Mouse (Mus musculus): ENCODE results near the gene Morc1. TPM values are rescaled to one million over a fixed set of nuclear protein-coding genes. Genes with fewer than 3 reads are reported as not detected.

Morc1 gene
- polyA plus RNA-seq, 1 experiment = not detected

DNA sequence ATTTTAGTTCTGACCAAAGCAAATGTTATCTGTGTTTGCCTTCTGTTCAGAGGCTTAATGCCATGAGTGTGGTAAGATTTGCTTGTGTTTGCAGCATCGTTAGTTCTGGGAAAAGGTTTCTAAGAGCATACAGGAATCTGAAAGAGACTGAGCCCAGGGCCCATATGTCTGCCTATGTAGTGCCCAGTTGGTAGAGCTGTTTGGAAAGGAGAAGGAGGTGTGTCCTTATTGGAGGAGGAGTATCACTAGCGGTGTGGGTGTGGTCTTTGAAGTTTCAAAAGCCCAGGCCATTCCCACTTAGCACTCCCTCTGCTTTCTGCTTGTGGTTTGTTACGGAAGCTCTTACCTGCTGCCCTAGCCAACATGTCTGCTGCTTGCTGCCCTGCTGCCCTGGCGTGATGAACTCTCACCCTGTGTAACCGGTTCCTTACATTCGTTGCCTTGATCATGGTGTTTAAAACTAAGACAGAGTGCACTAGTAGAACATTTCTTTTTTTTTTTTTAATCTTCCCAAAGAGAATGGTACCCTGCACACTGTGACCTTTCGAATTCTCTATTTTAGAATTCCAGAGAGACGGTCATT is 48.3 kb downstream of the Morc1 start:
- H3K27me3 ChIP-seq (ENCODE audit: control insufficient read depth, insufficient read depth, low read length) = no peaks in the 10 kb centered on the region
- no peak overlapping the region for H3K27ac ChIP-seq (ENCODE audit: insufficient read depth, low read length)
- H3K4me3 ChIP-seq (replicated peaks; ENCODE audit: insufficient read depth, low read depth, low read length) = no peak overlapping the region
- no peak for DNase-seq
- H3K4me1 ChIP-seq (ENCODE audit: control insufficient read depth, insufficient read depth, low read length) = no peaks in the 10 kb centered on the region
- TF ChIP-seq POLR2A (IDR thresholded peaks at IDR 0.05; ENCODE audit: borderline replicate concordance, insufficient read depth, low read length) (no peak), CTCF (IDR thresholded peaks at IDR 0.05; ENCODE audit: borderline replicate concordance, insufficient read depth, low read depth, low read length) (no peak)
- WGBS = 84% methylated on average over 8 of the region's 8 CpGs

DNA sequence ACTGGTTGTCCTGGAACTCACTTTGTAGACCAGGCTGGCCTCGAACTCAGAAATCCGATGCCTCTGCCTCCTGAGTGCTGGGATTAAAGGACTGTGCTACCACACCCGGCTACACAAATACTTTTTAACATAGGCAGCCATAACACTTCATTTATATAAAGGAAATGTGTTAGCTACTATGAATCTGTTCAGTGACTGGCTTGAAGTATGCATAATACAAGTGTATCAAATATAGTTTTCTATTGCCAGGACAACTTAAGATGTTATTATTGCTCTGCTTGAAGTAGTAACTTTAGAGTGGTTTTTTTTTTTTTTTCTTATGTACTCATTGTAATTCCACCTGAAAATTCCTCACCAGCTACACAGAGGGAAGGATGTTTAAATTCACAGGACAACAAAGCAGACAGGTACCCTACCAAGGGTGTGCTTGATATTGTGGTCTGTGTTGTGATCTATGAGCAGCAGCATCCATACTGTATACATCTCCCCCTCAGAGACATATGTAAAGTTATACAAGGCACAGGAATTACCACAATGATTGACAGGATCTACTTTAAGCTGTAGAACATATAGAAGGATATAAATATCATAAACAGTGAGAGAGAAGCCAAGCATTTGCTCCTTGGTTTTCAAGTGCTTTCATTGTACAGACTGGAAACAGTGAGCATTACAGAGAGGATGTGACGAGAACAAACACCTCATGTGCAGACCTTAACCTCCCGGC is 85.9 kb downstream of the Morc1 start:
- H3K27ac ChIP-seq (ENCODE audit: insufficient read depth, low read length) = no peak overlapping the region
- no peak for DNase-seq
- WGBS = 93% methylated on average over 5 of the region's 5 CpGs
- no peaks in the 10 kb centered on the region for H3K27me3 ChIP-seq (ENCODE audit: control insufficient read depth, insufficient read depth, low read length)
- no peak for TF ChIP-seq POLR2A (IDR thresholded peaks at IDR 0.05; ENCODE audit: borderline replicate concordance, insufficient read depth, low read length)
- no peak for TF ChIP-seq CTCF (IDR thresholded peaks at IDR 0.05; ENCODE audit: borderline replicate concordance, insufficient read depth, low read depth, low read length)
- H3K4me1 ChIP-seq (ENCODE audit: control insufficient read depth, insufficient read depth, low read length) = no peaks in the 10 kb centered on the region
- H3K4me3 ChIP-seq (replicated peaks; ENCODE audit: insufficient read depth, low read depth, low read length) = no peak overlapping the region

DNA sequence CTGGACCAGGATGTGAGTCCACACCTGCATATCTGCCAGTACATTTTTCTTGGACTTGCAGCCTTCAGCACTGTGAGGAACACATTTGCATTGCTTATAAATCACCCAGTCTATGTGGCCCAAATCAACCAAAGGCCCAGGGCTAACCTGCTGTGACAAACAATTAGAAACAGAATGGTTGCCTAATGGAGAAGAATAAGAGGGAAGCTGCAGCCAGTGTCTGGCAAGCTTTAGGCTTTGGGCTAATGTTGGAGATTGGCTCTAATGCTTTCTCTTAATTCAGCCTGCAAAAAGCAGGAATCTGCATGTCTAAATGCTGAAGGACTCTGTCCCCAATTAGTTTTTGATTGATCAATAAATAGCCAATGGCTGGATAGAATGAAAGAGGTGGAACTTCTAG is 88.5 kb downstream of the Morc1 start:
- no peak overlapping the region for H3K27ac ChIP-seq (ENCODE audit: insufficient read depth, low read length)
- no peak for DNase-seq
- no peak for TF ChIP-seq CTCF (IDR thresholded peaks at IDR 0.05; ENCODE audit: borderline replicate concordance, insufficient read depth, low read depth, low read length)
- no peak for TF ChIP-seq POLR2A (IDR thresholded peaks at IDR 0.05; ENCODE audit: borderline replicate concordance, insufficient read depth, low read length)
- H3K27me3 ChIP-seq (ENCODE audit: control insufficient read depth, insufficient read depth, low read length) = no peaks in the 10 kb centered on the region
- no peak overlapping the region for H3K4me3 ChIP-seq (replicated peaks; ENCODE audit: insufficient read depth, low read depth, low read length)
- no peaks in the 10 kb centered on the region for H3K4me1 ChIP-seq (ENCODE audit: control insufficient read depth, insufficient read depth, low read length)

DNA sequence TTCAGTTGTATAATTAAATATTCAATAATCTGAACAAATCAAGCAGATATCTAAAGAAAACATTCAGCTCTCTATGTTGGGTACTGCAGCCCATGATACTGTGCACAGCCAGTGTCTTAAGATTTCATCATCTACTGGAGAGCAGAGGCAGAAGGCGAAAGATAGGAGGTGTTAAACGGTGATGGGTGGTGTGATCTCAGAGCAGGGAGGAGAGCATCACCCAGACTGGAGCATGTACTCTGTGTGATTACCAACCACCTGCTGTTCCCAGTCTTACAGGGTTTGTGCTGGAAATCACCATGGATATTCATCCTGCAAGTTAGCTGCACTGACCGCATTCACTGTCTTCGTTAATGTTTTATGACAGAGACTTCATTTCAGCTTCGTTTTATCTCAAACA is 106.1 kb downstream of the Morc1 start:
- no peak for DNase-seq
- 83% methylated on average over 5 of the region's 5 CpGs for WGBS
- Histone ChIP-seq H3K4me1 (ENCODE audit: control insufficient read depth, insufficient read depth, low read length) (no peaks in the 10 kb centered on the region), H3K27ac (ENCODE audit: insufficient read depth, low read length) (no peak overlapping the region), H3K27me3 (ENCODE audit: control insufficient read depth, insufficient read depth, low read length) (no peaks in the 10 kb centered on the region), H3K4me3 (replicated peaks; ENCODE audit: insufficient read depth, low read depth, low read length) (no peak overlapping the region)
- TF ChIP-seq CTCF (IDR thresholded peaks at IDR 0.05; ENCODE audit: borderline replicate concordance, insufficient read depth, low read depth, low read length) = no peak
- no peak for TF ChIP-seq POLR2A (IDR thresholded peaks at IDR 0.05; ENCODE audit: borderline replicate concordance, insufficient read depth, low read length)

DNA sequence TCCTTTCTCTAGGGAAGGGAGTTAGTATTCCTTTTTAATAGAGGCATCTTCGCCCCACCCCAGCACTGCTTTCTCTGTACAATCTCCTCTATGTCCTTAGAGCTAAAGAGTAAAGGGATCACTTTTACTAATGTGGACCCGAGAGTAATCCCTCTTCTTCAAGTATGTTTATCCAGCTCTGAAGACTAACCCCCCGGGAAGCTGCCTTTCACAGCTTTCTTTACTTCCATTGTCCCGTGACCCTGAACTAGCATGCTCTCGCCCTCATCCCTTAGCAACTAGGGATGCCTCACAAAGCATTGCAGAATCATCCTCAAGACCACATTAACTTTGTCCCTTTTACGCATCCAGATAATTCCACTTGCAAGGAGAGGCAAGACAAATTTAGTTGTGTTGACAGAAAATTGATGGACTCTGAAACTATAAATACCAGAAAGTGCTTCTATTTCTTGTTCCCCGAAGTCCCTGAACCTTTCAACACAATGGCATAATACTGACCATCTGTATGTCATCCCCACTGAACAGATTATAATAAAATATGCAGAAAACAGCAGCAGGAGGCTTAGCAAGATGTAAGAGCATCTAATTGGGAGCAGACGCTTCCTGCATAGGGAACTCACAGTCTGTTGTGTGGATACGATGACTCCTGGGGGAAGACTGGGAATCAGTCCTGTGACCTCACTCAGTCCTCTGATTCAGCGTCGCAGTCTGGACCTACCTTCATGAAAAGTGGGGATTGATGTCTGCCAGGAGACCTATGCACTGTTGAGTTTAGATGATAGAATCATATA is 131.4 kb downstream of the Morc1 start:
- H3K27me3 ChIP-seq (ENCODE audit: control insufficient read depth, insufficient read depth, low read length) = no peaks in the 10 kb centered on the region; the same call in 1 of the 2 replicates
- no peak for TF ChIP-seq CTCF (IDR thresholded peaks at IDR 0.05; ENCODE audit: borderline replicate concordance, insufficient read depth, low read depth, low read length)
- TF ChIP-seq POLR2A (IDR thresholded peaks at IDR 0.05; ENCODE audit: borderline replicate concordance, insufficient read depth, low read length) = no peak
- no peak overlapping the region for H3K27ac ChIP-seq (ENCODE audit: insufficient read depth, low read length)
- H3K4me3 ChIP-seq (replicated peaks; ENCODE audit: insufficient read depth, low read depth, low read length) = no peak overlapping the region
- DNase-seq = no peak
- no peaks in the 10 kb centered on the region for H3K4me1 ChIP-seq (ENCODE audit: control insufficient read depth, insufficient read depth, low read length)
- WGBS = 51% methylated on average over 11 of the region's 11 CpGs

DNA sequence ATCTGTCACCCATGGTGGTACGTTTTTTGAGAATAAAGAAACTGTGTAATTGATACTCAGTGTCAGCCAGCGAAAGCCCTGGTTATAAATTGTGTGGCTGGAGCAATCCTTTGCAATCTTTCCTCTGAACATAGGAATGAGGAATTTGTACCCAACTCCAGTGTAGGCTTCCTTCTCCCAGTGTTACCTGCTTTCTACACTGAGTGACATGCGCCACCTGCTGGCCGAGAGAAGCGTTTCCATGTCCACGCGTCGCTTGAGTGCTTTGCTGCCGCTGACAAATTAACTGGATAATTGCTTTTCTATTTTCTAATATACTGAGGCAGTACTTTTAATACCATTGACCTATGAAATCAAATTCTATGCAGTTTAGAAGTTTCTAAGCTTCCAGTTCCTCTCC is 139.3 kb downstream of the Morc1 start:
- Histone ChIP-seq H3K27ac (ENCODE audit: insufficient read depth, low read length) (no peak overlapping the region), H3K27me3 (ENCODE audit: control insufficient read depth, insufficient read depth, low read length) (no peaks in the 10 kb centered on the region), H3K4me3 (replicated peaks; ENCODE audit: insufficient read depth, low read depth, low read length) (no peak overlapping the region), H3K4me1 (ENCODE audit: control insufficient read depth, insufficient read depth, low read length) (no peaks in the 10 kb centered on the region)
- DNase-seq = peak; percentile 69 to 77
- TF ChIP-seq POLR2A (IDR thresholded peaks at IDR 0.05; ENCODE audit: borderline replicate concordance, insufficient read depth, low read length) = no peak
- peak; percentile 89 for TF ChIP-seq CTCF (IDR thresholded peaks at IDR 0.05; ENCODE audit: borderline replicate concordance, insufficient read depth, low read depth, low read length)
- WGBS = 25% methylated on average over 9 of the region's 9 CpGs

DNA sequence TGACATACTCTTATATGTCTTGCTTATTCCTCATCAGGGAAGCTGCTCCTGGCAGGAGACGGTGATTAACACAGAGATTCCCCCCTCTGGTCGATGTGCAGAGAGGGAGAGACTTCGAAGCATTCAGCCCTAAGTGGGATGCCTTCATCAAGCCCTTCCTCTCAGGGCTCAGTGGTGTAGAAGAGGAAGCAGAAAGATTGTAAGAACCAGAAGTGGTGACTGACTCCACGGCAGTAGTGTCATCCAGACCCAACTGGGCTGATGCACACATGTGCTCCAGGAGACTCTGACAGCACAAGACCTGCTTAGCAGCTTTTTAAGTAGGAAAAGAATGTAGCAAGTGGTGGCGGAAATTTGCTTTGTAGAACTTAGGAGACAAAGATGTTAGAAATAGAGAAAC is 143.0 kb downstream of the Morc1 start:
- Histone ChIP-seq H3K4me3 (replicated peaks; ENCODE audit: insufficient read depth, low read depth, low read length) (no peak overlapping the region), H3K4me1 (ENCODE audit: control insufficient read depth, insufficient read depth, low read length) (no peaks in the 10 kb centered on the region), H3K27me3 (ENCODE audit: control insufficient read depth, insufficient read depth, low read length) (no peaks in the 10 kb centered on the region), H3K27ac (ENCODE audit: insufficient read depth, low read length) (no peak overlapping the region)
- WGBS = 90% methylated on average over 5 of the region's 5 CpGs
- TF ChIP-seq CTCF (IDR thresholded peaks at IDR 0.05; ENCODE audit: borderline replicate concordance, insufficient read depth, low read depth, low read length) (no peak), POLR2A (IDR thresholded peaks at IDR 0.05; ENCODE audit: borderline replicate concordance, insufficient read depth, low read length) (no peak)
- no peak for DNase-seq
